Mouse (Mus musculus) liver, embryonic 14.5 days (tissue): ENCODE data around the gene Cacna1c. TPM values are rescaled to one million over a fixed set of nuclear protein-coding genes. Genes with fewer than 3 reads are reported as not detected.

Experiments
- ATAC-seq: fragments of 200-750 bp; cut with Nextera tagmentation; 2 replicates; pipeline ENCODE4 v1.8.0; 2017; ENCODE audit warnings: moderate number of reproducible peaks, mild to moderate bottlenecking, moderate library complexity; ENCODE audit not compliant: insufficient read depth
- DNase-seq, 3 experiments: peaks; one replicate each; pipeline ENCODE4 v3.0.0-alpha.2; 2012 to 2013; ENCODE audit warnings: low read depth in 3 of 3, low spot score in 3 of 3
- H3K27ac ChIP-seq: fragments of 300-500 bp; sonication (generic); 2 replicates; pipeline ENCODE4 v1.5.1; 2014; ENCODE audit warnings: moderate library complexity, mild to moderate bottlenecking, control low read depth, inconsistent platforms
- H3K27me3 ChIP-seq: fragments of 300-500 bp; sonication (generic); 2 replicates; pipeline ENCODE4 v1.6.1; 2014; ENCODE audit warnings: mild to moderate bottlenecking, low read length, moderate library complexity; ENCODE audit not compliant: control insufficient read depth, insufficient read depth
- H3K36me3 ChIP-seq: fragments of 300-500 bp; sonication (generic); replicated peaks from 2 replicates; pipeline ENCODE4 v1.6.1; 2014; ENCODE audit warnings: low read depth; ENCODE audit not compliant: control insufficient read depth, insufficient read depth
- H3K4me1 ChIP-seq, 2 experiments: fragments of 200-500 bp in 1 of 2; fragments of 300-500 bp in 1 of 2; sonication (generic) in 1 of 2; replicated peaks; 2 replicates each; pipeline ENCODE4 v1.6.1; 2012 to 2014; ENCODE audit warnings: antibody characterized with exemption in 1 of 2, inconsistent platforms in 1 of 2, low read length in 1 of 2; ENCODE audit not compliant: control insufficient read depth in 2 of 2, insufficient read depth in 2 of 2
- H3K4me2 ChIP-seq: fragments of 300-500 bp; sonication (generic); 2 replicates; pipeline ENCODE4 v1.6.1; 2014; ENCODE audit warnings: low read depth, mild to moderate bottlenecking, control low read depth, moderate library complexity
- H3K4me3 ChIP-seq, 2 experiments: fragments of 200-500 bp in 1 of 2; fragments of 300-500 bp in 1 of 2; sonication (generic) in 1 of 2; 2 replicates each; pipeline ENCODE4 v1.5.1; 2012 to 2014; ENCODE audit warnings: low read depth in 2 of 2, low read length in 2 of 2, mild to moderate bottlenecking in 2 of 2, control low read depth in 1 of 2, inconsistent platforms in 1 of 2, moderate library complexity in 1 of 2; ENCODE audit not compliant: insufficient read depth in 1 of 2
- H3K9ac ChIP-seq: fragments of 300-500 bp; sonication (generic); replicated peaks from 2 replicates; pipeline ENCODE4 v1.6.1; 2014; ENCODE audit warnings: mild to moderate bottlenecking, control low read depth, moderate library complexity
- H3K9me3 ChIP-seq: fragments of 300-500 bp; sonication (generic); 2 replicates; pipeline ENCODE4 v1.6.1; 2016; ENCODE audit warnings: low read length, mixed read lengths; ENCODE audit not compliant: control insufficient read depth
- CTCF ChIP-seq: IDR thresholded peaks from 2 replicates; pipeline ENCODE4 v1.5.1; 2016; ENCODE audit warnings: antibody characterized with exemption, low read depth, control low read depth
- EP300 ChIP-seq: IDR thresholded peaks from 2 replicates; pipeline ENCODE4 v1.6.1; 2016; ENCODE audit warnings: antibody characterized with exemption, low read depth
- WGBS: fragments of 180-500 bp; shearing (Covaris S2); extraction: QIAGEN DNeasy Blood & Tissue Kit; methylation state at CpG from one replicate; pipeline ENCODE4 v1.1.7; 2014; ENCODE audit not compliant: insufficient replicate concordance; 5-methylcytosine and 5-hydroxymethylcytosine counted together
- polyA plus RNA-seq, 2 experiments: library from polyadenylated mRNA; depleted of rRNA in 1 of 2; stranded (reverse) in 1 of 2; unstranded in 1 of 2; fragments of >200 nt; fragmentation: Nextera tagmentation in 1 of 2; extraction: Ambion mirVana in 1 of 2; gene quantifications; 2 replicates each; pipeline versions ENCODE4 v1.2.1 to v1.2.3; 2012 to 2014

The Cacna1c gene
- polyA plus RNA-seq, 2 experiments = 0.20 to 0.32 TPM

GRCm38 (mm10) chr6:118956234-118956633 lies 240.0 kb downstream of the Cacna1c start:
- no peak for ATAC-seq
- H3K9me3 ChIP-seq = no peaks in the 10 kb centered on the region
- 51% methylated on average over 4 of the region's 4 CpGs for WGBS
- H3K4me2 ChIP-seq = no peak overlapping the region
- no peak overlapping the region for H3K27ac ChIP-seq
- no peak overlapping the region for H3K4me3 ChIP-seq
- H3K36me3 ChIP-seq = no peaks in the 10 kb centered on the region
- 0 out of 4 replicates have a peak, but pooled peaks cover 0 to 3% of the 10 kb centered on the region in 2 experiments for H3K4me1 ChIP-seq
- no peaks in the 10 kb centered on the region for H3K27me3 ChIP-seq
- no peak for DNase-seq
- H3K9ac ChIP-seq = no peak overlapping the region
- TF ChIP-seq EP300 (no peak), CTCF (no peak)

- ATAC-seq (no peak), DNase-seq (no peak)
- Histone ChIP-seq H3K4me3 (no peak overlapping the region), H3K9ac (no peak overlapping the region), H3K27me3 (no peaks in the 10 kb centered on the region), H3K4me1 (0 out of 4 replicates have a peak, but pooled peaks cover 0 to 3% of the 10 kb centered on the region in 2 experiments), H3K9me3 (no peaks in the 10 kb centered on the region), H3K4me2 (no peak overlapping the region), H3K27ac (no peak overlapping the region), H3K36me3 (no peaks in the 10 kb centered on the region)
- TF ChIP-seq CTCF (no peak), EP300 (no peak)
Measured at GRCm38 (mm10) chr6:118955777-118956176, 240.4 kb downstream of the Cacna1c start.

DNA sequence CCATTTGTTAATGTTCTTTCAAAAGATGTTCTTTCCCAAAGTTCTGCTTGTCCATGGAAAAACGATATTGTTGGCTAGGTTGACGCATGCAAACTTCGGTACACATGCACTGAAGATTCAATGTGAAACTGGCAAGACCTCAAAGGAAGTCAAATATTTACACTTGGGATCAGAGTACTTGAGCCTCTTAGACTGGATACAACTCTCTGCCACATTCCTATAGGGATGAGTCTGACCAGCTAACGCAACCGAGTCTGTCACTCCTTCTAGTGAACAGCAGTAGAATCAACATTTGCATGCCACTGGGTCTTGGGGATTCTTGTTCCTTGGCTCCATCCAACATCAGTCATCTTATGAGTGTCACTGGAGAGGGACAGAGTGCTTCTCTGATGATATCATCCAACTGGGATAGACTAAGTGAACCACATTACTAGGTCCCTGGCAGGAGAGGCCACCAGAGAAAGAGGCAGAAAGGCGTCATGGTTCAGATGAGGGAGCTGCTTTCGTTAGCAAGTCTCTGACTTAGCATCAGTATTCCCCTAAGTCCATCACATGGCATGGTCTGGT lies 241.1 kb downstream of the Cacna1c start:
- Histone ChIP-seq H3K4me1 (0 out of 4 replicates have a peak, but pooled peaks cover 0 to 3% of the 10 kb centered on the region in 2 experiments), H3K4me2 (no peak overlapping the region), H3K36me3 (no peaks in the 10 kb centered on the region), H3K9ac (no peak overlapping the region), H3K27me3 (no peaks in the 10 kb centered on the region), H3K27ac (no peak overlapping the region), H3K4me3 (no peak overlapping the region), H3K9me3 (no peaks in the 10 kb centered on the region)
- TF ChIP-seq EP300 = no peak
- TF ChIP-seq CTCF = no peak
- DNase-seq = no peak
- ATAC-seq = no peak
- WGBS = 57% methylated on average over 7 of the region's 7 CpGs

- Histone ChIP-seq H3K9ac (no peak overlapping the region), H3K9me3 (no peaks in the 10 kb centered on the region), H3K4me2 (no peak overlapping the region), H3K36me3 (no peaks in the 10 kb centered on the region), H3K27ac (no peak overlapping the region), H3K4me3 (no peak overlapping the region), H3K27me3 (no peaks in the 10 kb centered on the region), H3K4me1 (0 out of 4 replicates have a peak, but pooled peaks cover 0 to 7% of the 10 kb centered on the region in 2 experiments)
- no peak for DNase-seq
- ATAC-seq = no peak
- TF ChIP-seq CTCF = no peak
- TF ChIP-seq EP300 = no peak
- WGBS = 75% methylated on average over 9 of the region's 9 CpGs
Measured at GRCm38 (mm10) chr6:118952377-118952776, 243.8 kb downstream of the Cacna1c start.

DNA sequence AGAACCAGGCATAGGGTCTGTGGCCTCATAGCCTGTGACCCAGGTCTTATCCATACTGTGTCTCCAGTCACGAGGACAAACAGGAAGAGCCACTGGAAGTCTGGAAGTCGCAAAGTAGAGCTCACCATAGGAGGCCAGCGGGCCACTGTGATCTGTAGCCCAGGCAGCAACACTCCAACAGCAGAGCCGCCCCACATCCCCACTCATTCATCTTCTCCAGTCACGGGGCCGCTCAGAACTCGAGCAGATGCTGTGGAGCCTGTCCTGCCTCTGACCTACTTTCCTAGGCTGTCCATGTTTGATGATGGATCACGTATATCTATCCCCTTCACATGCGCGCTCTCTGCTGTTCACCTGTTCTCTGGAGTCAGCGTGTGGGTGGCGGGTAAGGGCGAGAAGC lies 246.0 kb downstream of the Cacna1c start:
- H3K27ac ChIP-seq = no peak overlapping the region
- H3K9ac ChIP-seq = no peak overlapping the region
- TF ChIP-seq EP300 = no peak
- no peak for ATAC-seq
- no peaks in the 10 kb centered on the region for H3K36me3 ChIP-seq
- H3K9me3 ChIP-seq = no peaks in the 10 kb centered on the region
- 0 out of 4 replicates have a peak, but pooled peaks cover 0 to 3% of the 10 kb centered on the region in 2 experiments for H3K4me1 ChIP-seq
- WGBS = 57% methylated on average over 13 of the region's 13 CpGs
- H3K4me2 ChIP-seq = no peak overlapping the region
- no peak for DNase-seq
- H3K27me3 ChIP-seq = no peaks in the 10 kb centered on the region
- no peak overlapping the region for H3K4me3 ChIP-seq
